Mouse (Mus musculus) cerebellum, adult 2 months (tissue): Measurements from ENCODE around the gene Mthfd2. TPM values are rescaled to one million over a fixed set of nuclear protein-coding genes. Genes with fewer than 3 reads are reported as not detected.
"Not testable (repeated sequence)": the region's sequence is repeated elsewhere in the genome, so short reads cannot be mapped to it uniquely, and the experiment has no call there.

Experiments used
- DNase-seq, 2 experiments: peaks; one replicate each; pipeline ENCODE4 v3.0.0; 2021
- H3K27ac ChIP-seq: fragments of 200-500 bp; 2 replicates; pipeline ENCODE4 v1.5.1; 2012; ENCODE audit warnings: low read length, control low read depth, inconsistent platforms; ENCODE audit not compliant: insufficient read depth
- H3K27me3 ChIP-seq: fragments of 200-500 bp; 2 replicates; pipeline ENCODE4 v1.6.1; 2012; ENCODE audit warnings: inconsistent platforms, mild to moderate bottlenecking, low read length, moderate library complexity; ENCODE audit not compliant: control insufficient read depth, insufficient read depth
- H3K4me1 ChIP-seq: fragments of 200-500 bp; 2 replicates; pipeline ENCODE4 v1.6.1; 2011; ENCODE audit warnings: low read length; ENCODE audit not compliant: control insufficient read depth, insufficient read depth
- H3K4me3 ChIP-seq: fragments of 200-500 bp; replicated peaks from 2 replicates; pipeline ENCODE3; 2011; ENCODE audit warnings: mild to moderate bottlenecking, low read depth, low read length, control low read depth; ENCODE audit not compliant: insufficient read depth
- CTCF ChIP-seq: fragments of 200-500 bp; IDR thresholded peaks from 2 replicates; pipeline ENCODE4 v1.5.1; 2011; ENCODE audit warnings: low read depth, mild to moderate bottlenecking, control low read depth, low read length, moderate library complexity, borderline replicate concordance; ENCODE audit not compliant: insufficient read depth
- POLR2A ChIP-seq: fragments of 200-500 bp; IDR thresholded peaks from 2 replicates; pipeline ENCODE4 v1.6.1; 2011; ENCODE audit warnings: low read length, control low read depth, borderline replicate concordance; ENCODE audit not compliant: insufficient read depth
- WGBS: fragments of 180-500 bp; shearing (Covaris S2); methylation state at CpG from one replicate; pipeline ENCODE4 v1.1.7; 2018; 5-methylcytosine and 5-hydroxymethylcytosine counted together
- polyA plus RNA-seq: library from polyadenylated mRNA; depleted of rRNA; stranded (reverse); fragments of >200 nt; gene quantifications from 2 replicates; pipeline ENCODE4 v1.2.3, GENCODE M21; 2012

The Mthfd2 gene
- polyA plus RNA-seq, 1 experiment = 13.6 TPM

GRCm38 (mm10) chr6:83347916-83348315, 22.2 kb upstream of the Mthfd2 start:
- DNase-seq = no peak
- WGBS = 61% methylated on average over 3 of the region's 3 CpGs
- TF ChIP-seq CTCF (no peak), POLR2A (no peak)

GRCm38 (mm10) chr6:83345285-83345684, 19.6 kb upstream of the Mthfd2 start:
- not testable (repeated sequence) for H3K27ac ChIP-seq, DNase-seq, H3K27me3 ChIP-seq, H3K4me3 ChIP-seq
- 83% methylated on average over 8 of the region's 8 CpGs for WGBS
- H3K4me1 ChIP-seq = peaks cover 10% of the 10 kb centered on the region

More at GRCm38 (mm10) chr6:83347916-83348315, 22.2 kb upstream of the Mthfd2 start:
- H3K4me1 ChIP-seq = peaks cover 22% of the 10 kb centered on the region
- no peak overlapping the region for H3K4me3 ChIP-seq
- H3K27ac ChIP-seq = no peak overlapping the region
- no peaks in the 10 kb centered on the region for H3K27me3 ChIP-seq

DNA sequence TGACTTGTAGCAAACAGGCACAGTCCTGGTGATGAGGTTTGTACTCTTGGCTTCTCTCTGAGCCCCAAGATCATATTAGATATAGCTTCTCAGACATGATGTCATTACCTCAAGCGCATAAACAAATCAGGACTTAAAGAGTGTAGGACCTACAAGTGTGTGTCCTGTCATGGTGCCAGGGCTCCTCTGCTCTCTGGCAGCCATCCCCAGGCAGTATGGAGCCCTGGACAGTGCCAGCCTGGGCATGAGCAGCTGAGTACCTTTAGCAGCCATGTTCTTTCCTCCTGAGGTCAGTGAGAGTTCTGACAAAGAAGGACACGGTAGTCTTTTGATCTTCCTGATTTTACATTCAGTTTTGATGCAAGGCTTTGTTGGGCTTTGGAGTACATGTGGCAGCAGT, 17.2 kb upstream of the Mthfd2 start:
- no peaks in the 10 kb centered on the region for H3K27me3 ChIP-seq
- 33% methylated on average over 2 of the region's 2 CpGs for WGBS
- TF ChIP-seq POLR2A = no peak
- TF ChIP-seq CTCF = no peak
- no peak overlapping the region for H3K4me3 ChIP-seq
- no peak overlapping the region for H3K27ac ChIP-seq
- peaks cover 7% of the 10 kb centered on the region for H3K4me1 ChIP-seq
- peak; percentile 46 to 53 for DNase-seq

DNA sequence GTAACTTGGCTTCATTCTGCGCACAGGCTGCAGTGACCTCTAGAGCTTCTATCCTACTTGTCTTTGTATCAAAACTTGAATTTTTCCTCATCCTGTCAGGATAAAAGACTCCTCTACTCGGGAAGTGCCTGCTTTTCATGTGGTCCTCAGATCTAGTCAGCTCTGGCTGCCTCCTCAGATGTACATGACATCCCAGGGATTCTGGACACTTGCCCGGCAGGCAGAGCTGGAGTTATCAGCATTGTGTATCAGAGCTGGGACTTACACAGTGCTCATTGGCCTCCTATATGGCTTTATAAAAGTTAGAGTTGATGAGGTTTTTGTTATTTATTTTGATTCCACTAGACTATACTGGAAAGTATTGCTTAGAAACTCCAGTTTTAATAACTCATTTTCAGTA, 15.7 kb upstream of the Mthfd2 start:
- Histone ChIP-seq H3K4me3 (no peak overlapping the region), H3K4me1 (peaks cover 7% of the 10 kb centered on the region), H3K27ac (no peak overlapping the region), H3K27me3 (no peaks in the 10 kb centered on the region)
- 26% methylated on average over 3 of the region's 3 CpGs for WGBS
- DNase-seq = peak; percentile 66 to 70
- TF ChIP-seq CTCF (no peak), POLR2A (no peak)

GRCm38 (mm10) chr6:83327591-83328190, 2.0 kb upstream of the Mthfd2 start:
- TF ChIP-seq CTCF (no peak), POLR2A (no peak)
- 77% methylated on average over 3 of the region's 3 CpGs for WGBS
- Histone ChIP-seq H3K27ac (no peak overlapping the region), H3K4me1 (no peaks in the 10 kb centered on the region), H3K4me3 (no peak overlapping the region), H3K27me3 (no peaks in the 10 kb centered on the region)
- DNase-seq = no peak

DNA sequence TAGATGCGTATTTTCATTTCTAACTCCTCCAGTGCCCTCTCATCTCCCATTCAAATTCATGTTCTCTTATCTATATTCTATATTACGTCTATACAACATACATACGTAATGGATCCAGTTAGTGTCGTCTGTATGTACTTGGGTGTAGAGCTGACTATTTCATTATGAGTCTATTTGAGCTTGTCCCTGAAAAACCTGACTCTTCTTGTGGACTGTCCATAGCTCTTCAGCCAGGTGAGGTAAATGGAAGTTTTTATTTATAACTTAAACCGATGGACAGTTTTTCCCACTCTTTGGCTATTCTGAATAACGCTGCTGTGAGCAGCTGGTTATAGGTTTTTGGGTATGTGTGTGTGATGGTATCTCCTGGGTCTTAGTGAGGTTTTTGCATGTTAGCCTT, 1.1 kb upstream of the Mthfd2 start:
- DNase-seq = no peak
- 50% methylated on average over 6 of the region's 6 CpGs for WGBS
- Histone ChIP-seq H3K4me3 (peak overlapping the region; percentile 92), H3K27ac (no peak overlapping the region), H3K4me1 (no peaks in the 10 kb centered on the region), H3K27me3 (no peaks in the 10 kb centered on the region)
- TF ChIP-seq POLR2A (no peak), CTCF (no peak)

- Histone ChIP-seq H3K4me1 (no peaks in the 10 kb centered on the region), H3K27ac (0 out of 2 replicates have a peak overlapping the region, but pooled peaks have one; percentile 3), H3K4me3 (peak overlapping the region; percentile 92), H3K27me3 (no peaks in the 10 kb centered on the region)
- 3% methylated on average over 6 of the region's 6 CpGs for WGBS
- TF ChIP-seq CTCF = no peak
- no peak for TF ChIP-seq POLR2A
- no peak for DNase-seq
Measured at GRCm38 (mm10) chr6:83326394-83326736, 657 bp upstream of the Mthfd2 start.

GRCm38 (mm10) chr6:83323652-83324419, 1.9 kb downstream of the Mthfd2 start:
- H3K27ac ChIP-seq = no peak overlapping the region
- no peak overlapping the region for H3K4me3 ChIP-seq
- no peak for DNase-seq
- no peak for TF ChIP-seq POLR2A
- no peak for TF ChIP-seq CTCF
- H3K4me1 ChIP-seq = no peaks in the 10 kb centered on the region
- 63% methylated on average over 8 of the region's 8 CpGs for WGBS
- H3K27me3 ChIP-seq = no peaks in the 10 kb centered on the region
